ENCODE assay signal across 18 mouse cellular contexts in genomic region chr4:130984416-130985182, GRCm38 (mm10). TPM values are rescaled to one million over a fixed set of nuclear protein-coding genes. Genes with fewer than 3 reads are reported as not detected.
DNase-seq lines count a peak whose midpoint lies in the region; ATAC-seq and TF ChIP-seq lines count a peak whose summit lies in the region.
"Had no signal": no experiment of that assay in that cellular context is flagged by ENCODE, and none has a peak within 500 bp of the region (broad histone marks: within the 10 kb centered on the region; RNA-seq: fewer than 3 reads in every experiment).

No protein-coding gene starts in this region.

- no peak overlapping the region for H3K4me2 ChIP-seq in kidney, postnatal 0 days (ENCODE audit: low read length)
- H3K4me2 ChIP-seq in forebrain, embryonic 13.5 days = no peak overlapping the region; the same call in none of the 2 replicates
- H3K4me2 ChIP-seq in midbrain, embryonic 13.5 days (replicated peaks) = peak overlapping the region; percentile 9; the same call in 1 of the 2 replicates
- H3K4me2 ChIP-seq: lung, embryonic 15.5 days had no signal

- WGBS in kidney, postnatal 0 days = 46% methylated on average over 17 of the region's 17 CpGs
- WGBS in kidney, adult 2 months = 38% methylated on average over 17 of the region's 17 CpGs
- 27% methylated on average over 17 of the region's 17 CpGs for WGBS in forebrain, embryonic 13.5 days
- 30% methylated on average over 17 of the region's 17 CpGs for WGBS in midbrain, embryonic 13.5 days

- peak; percentile 34 to 37 for DNase-seq in cerebellum, postnatal 14 days
- no peak for DNase-seq in cerebellum, adult 18-20 months
- peak; percentile 10 for DNase-seq in kidney, postnatal 0 days (ENCODE audit: low spot score)
- DNase-seq in kidney, adult 2 months = no peak
- DNase-seq in yolk sac, embryonic 10.5 days (ENCODE audit: low spot score) = no peak
- DNase-seq in left cerebral cortex, postnatal 25 days (ENCODE audit: low spot score in 2 of 2) = no peak
- DNase-seq: adrenal gland, postnatal 36 days; heart, adult 18-20 months; thymus, postnatal 4 days had no signal

- no peak for TF ChIP-seq CTCF in kidney, postnatal 0 days (IDR thresholded peaks at IDR 0.05; ENCODE audit: low read depth)
- TF ChIP-seq CTCF in kidney, adult 2 months (conservative IDR thresholded peaks at IDR 0.05; ENCODE audit: insufficient read depth, insufficient read length, low read depth, low read length) = no peak

- TF ChIP-seq POLR2A in kidney, adult 2 months (IDR thresholded peaks at IDR 0.05; ENCODE audit: low read depth, low read length) = no peak

- no peaks in the 10 kb centered on the region for H3K27me3 ChIP-seq in kidney, postnatal 0 days (ENCODE audit: insufficient read depth, low read length)
- no peaks in the 10 kb centered on the region for H3K27me3 ChIP-seq in kidney, adult 2 months (replicated peaks; ENCODE audit: control insufficient read depth, insufficient read depth, low read length)
- H3K27me3 ChIP-seq in forebrain, embryonic 13.5 days = 0 out of 2 replicates have a peak, but pooled peaks cover 8% of the 10 kb centered on the region
- H3K27me3 ChIP-seq in midbrain, embryonic 13.5 days = 0 out of 2 replicates have a peak, but pooled peaks cover 4% of the 10 kb centered on the region
- H3K27me3 ChIP-seq: lung, embryonic 15.5 days had no signal

- H3K9me3 ChIP-seq in kidney, postnatal 0 days (replicated peaks; ENCODE audit: low read length) = no peaks in the 10 kb centered on the region
- no peaks in the 10 kb centered on the region for H3K9me3 ChIP-seq in forebrain, embryonic 13.5 days (replicated peaks)
- H3K9me3 ChIP-seq in midbrain, embryonic 13.5 days = no peaks in the 10 kb centered on the region
- H3K9me3 ChIP-seq: lung, embryonic 15.5 days had no signal

- no peak for ATAC-seq in kidney, postnatal 0 days (replicated peaks; ENCODE audit: low FRiP score, low read depth)
- 0 out of 2 replicates have a peak, but pooled peaks have one; percentile 55 for ATAC-seq in forebrain, embryonic 13.5 days
- no peak for ATAC-seq in midbrain, embryonic 13.5 days
- ATAC-seq: activated CD4-positive, CD25-positive, alpha-beta regulatory T cell, adult 4 months; inflammation-experienced regulatory T-cells, adult 6 months had no signal

- no peaks in the 10 kb centered on the region for H3K36me3 ChIP-seq in kidney, postnatal 0 days (ENCODE audit: insufficient read depth, low read length)
- no peaks in the 10 kb centered on the region for H3K36me3 ChIP-seq in kidney, adult 2 months (ENCODE audit: control insufficient read depth, insufficient read depth, low read length)
- no peaks in the 10 kb centered on the region for H3K36me3 ChIP-seq in forebrain, embryonic 13.5 days (ENCODE audit: poor library complexity, severe bottlenecking)
- no peaks in the 10 kb centered on the region for H3K36me3 ChIP-seq in midbrain, embryonic 13.5 days
- H3K36me3 ChIP-seq: lung, embryonic 15.5 days had no signal

- no peaks in the 10 kb centered on the region for H3K4me1 ChIP-seq in kidney, postnatal 0 days (replicated peaks; ENCODE audit: insufficient read depth, low read length)
- H3K4me1 ChIP-seq in kidney, adult 2 months (ENCODE audit: control insufficient read depth, insufficient read depth, low read length) = no peaks in the 10 kb centered on the region
- peaks cover 21% of the 10 kb centered on the region for H3K4me1 ChIP-seq in forebrain, embryonic 13.5 days
- peaks cover 14% of the 10 kb centered on the region for H3K4me1 ChIP-seq in midbrain, embryonic 13.5 days (replicated peaks)
- H3K4me1 ChIP-seq: lung, embryonic 15.5 days had no signal

- H3K4me3 ChIP-seq in kidney, postnatal 0 days (replicated peaks; ENCODE audit: low read depth, low read length) = no peak overlapping the region
- no peak overlapping the region for H3K4me3 ChIP-seq in kidney, adult 2 months (ENCODE audit: insufficient read depth, low read depth, low read length)
- H3K4me3 ChIP-seq in forebrain, embryonic 13.5 days = no peak overlapping the region
- H3K4me3 ChIP-seq in midbrain, embryonic 13.5 days (replicated peaks) = no peak overlapping the region
- H3K4me3 ChIP-seq: lung, embryonic 15.5 days; myocyte had no signal

- H3K27ac ChIP-seq in kidney, postnatal 0 days = no peak overlapping the region
- no peak overlapping the region for H3K27ac ChIP-seq in kidney, adult 2 months (ENCODE audit: insufficient read depth, low read depth, low read length)
- H3K27ac ChIP-seq in forebrain, embryonic 13.5 days = peak overlapping the region; percentile 61; the same call in 1 of the 2 replicates
- peak overlapping the region; percentile 66 for H3K27ac ChIP-seq in midbrain, embryonic 13.5 days
- H3K27ac ChIP-seq: lung, embryonic 15.5 days had no signal

- intact Hi-C loops in left cerebral cortex, postnatal 25 days (cut with DNase I) = no loop called here

- H3K9ac ChIP-seq in kidney, postnatal 0 days (ENCODE audit: low read depth, low read length) = no peak overlapping the region
- H3K9ac ChIP-seq in forebrain, embryonic 13.5 days = peak overlapping the region; percentile 34; the same call in 1 of the 2 replicates
- H3K9ac ChIP-seq in midbrain, embryonic 13.5 days (replicated peaks) = no peak overlapping the region; the same call in 1 of the 2 replicates
- H3K9ac ChIP-seq: lung, embryonic 15.5 days had no signal

RNA-seq across cellular contexts. Expression of gene Matn1, which starts 40.4 kb away (rescaled TPM):
- polyA plus RNA-seq in kidney, postnatal 0 days (2015; fragmentation: Nextera tagmentation; extraction: Ambion mirVana) = 0.24 and 0.29 TPM in 2 replicates
- polyA plus RNA-seq in kidney, adult 2 months (2012; rRNA removed) = 0.06 TPM in 1 of 2 replicates, not detected in the other
- polyA plus RNA-seq in forebrain, embryonic 13.5 days (2015; fragmentation: Nextera tagmentation; extraction: Ambion mirVana) = not detected in 2 replicates
- 0.13 TPM in 1 of 2 replicates, not detected in the other for polyA plus RNA-seq in midbrain, embryonic 13.5 days (2015; fragmentation: Nextera tagmentation; extraction: Ambion mirVana)
- total RNA-seq in left cerebral cortex, postnatal 25 days (2021) = 1 to 10 TPM; 1.4 to 2.0 TPM
- total RNA-seq: adrenal gland, postnatal 36 days; heart, adult 18-20 months; liver, adult 2 months had no signal
- polyA plus RNA-seq: heart, postnatal 0 days; inflammation-experienced regulatory T-cells, adult 6 months; liver, adult 2 months; myocyte; testis, adult 2 months had no signal

Comparison
In these comparisons a context has a peak if more than half of its experiments do, and no peak if none do; other contexts are left out.
1. DNase-seq: peak in cerebellum, postnatal 14 days (2 of 2) and kidney, postnatal 0 days (single experiment); none in cerebellum, adult 18-20 months (0 of 2), kidney, adult 2 months (single experiment), yolk sac, embryonic 10.5 days (single experiment) and left cerebral cortex, postnatal 25 days (0 of 2).
2. H3K27ac ChIP-seq: peak in forebrain, embryonic 13.5 days (single experiment) and midbrain, embryonic 13.5 days (single experiment); none in kidney, postnatal 0 days (single experiment) and kidney, adult 2 months (single experiment).